In the genomic region with DNA sequence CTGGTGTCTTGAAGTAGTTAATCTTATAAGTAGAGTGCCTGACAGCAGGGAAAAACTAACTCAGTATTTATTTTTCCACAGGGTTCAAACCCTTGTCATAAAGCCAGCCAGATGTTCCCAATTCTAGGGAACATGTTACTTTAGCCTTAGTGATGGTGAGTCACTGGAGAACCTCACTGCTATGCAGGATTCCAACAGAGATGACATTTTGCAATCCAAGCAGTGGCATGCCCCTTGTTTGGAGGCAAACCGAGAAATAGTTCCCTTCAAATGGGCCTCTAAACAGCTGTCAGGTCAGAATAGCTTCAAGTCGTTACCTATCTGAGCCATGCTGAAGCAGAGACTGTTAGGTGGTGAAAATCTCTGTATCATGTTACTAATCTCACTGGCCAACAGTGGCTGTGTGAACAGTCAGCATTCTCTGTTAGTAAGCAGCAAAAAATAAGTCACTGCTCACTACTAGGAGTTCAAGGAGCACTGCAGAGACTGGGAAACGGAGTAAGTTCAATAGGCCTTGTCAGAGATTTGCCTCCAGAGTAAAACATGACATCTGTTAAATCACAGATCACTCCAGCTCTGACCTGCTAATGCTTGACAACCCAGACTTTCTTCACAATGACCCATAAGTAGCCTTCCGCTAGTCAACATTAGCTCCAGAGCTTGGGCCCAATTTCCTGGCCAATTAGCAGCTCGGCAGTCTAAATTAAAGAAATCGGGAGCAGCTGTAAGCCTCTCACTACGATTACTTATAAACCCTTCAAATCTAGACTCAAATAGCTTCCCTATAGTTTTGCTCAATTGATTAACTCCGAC, we compare ENCODE assay signal across 13 mouse cellular contexts.
A peak's percentile ranks its signal among the peaks of the same experiment; 100 is the strongest.
DNase-seq lines count a peak whose midpoint lies in the region; ATAC-seq and TF ChIP-seq lines count a peak whose summit lies in the region.
"Had no signal": no experiment of that assay in that cellular context is flagged by ENCODE, and none has a peak within 500 bp of the region (broad histone marks: within the 10 kb centered on the region; RNA-seq: fewer than 3 reads in every experiment).

No protein-coding gene starts in this region.

- H3K4me1 ChIP-seq in limb, embryonic 13.5 days = peaks cover 20% of the 10 kb centered on the region

- no peak overlapping the region for H3K4me2 ChIP-seq in limb, embryonic 13.5 days (replicated peaks)
- H3K4me2 ChIP-seq: heart, embryonic 12.5 days; hindbrain, embryonic 13.5 days had no signal

- TF ChIP-seq CTCF in layer of hippocampus, adult 2 months (conservative IDR thresholded peaks at IDR 0.05) = no peak

- H3K9me3 ChIP-seq in limb, embryonic 13.5 days = no peaks in the 10 kb centered on the region
- H3K9me3 ChIP-seq: heart, embryonic 12.5 days; hindbrain, embryonic 13.5 days had no signal

- peak; percentile 76 for ATAC-seq in limb, embryonic 13.5 days (ENCODE audit: low FRiP score, low read depth)
- ATAC-seq: Patski had no signal

- DNase-seq in gastrocnemius, postnatal 25 days = peak; percentile 48
- no peak for DNase-seq in gastrocnemius, postnatal 10 days
- peak; percentile 55 for DNase-seq in embryo, embryonic 10 days (ENCODE audit: low spot score)
- DNase-seq in fibroblast of lung, adult 2 months (ENCODE audit: low read depth) = peak; percentile 5
- no peak for DNase-seq in layer of hippocampus, adult 2 months (ENCODE audit: low spot score in 2 of 2)
- no peak for DNase-seq in heart, adult 8-10 months (ENCODE audit: low spot score)
- no peak for DNase-seq in liver
- DNase-seq: adrenal gland, adult 2 months; cerebellum, postnatal 36 days had no signal

- no peak overlapping the region for H3K9ac ChIP-seq in limb, embryonic 13.5 days
- H3K9ac ChIP-seq: heart, embryonic 12.5 days; hindbrain, embryonic 13.5 days had no signal

- WGBS in limb, embryonic 13.5 days = 16% methylated on average over 8 of the region's 8 CpGs

- no peaks in the 10 kb centered on the region for H3K36me3 ChIP-seq in limb, embryonic 13.5 days
- H3K36me3 ChIP-seq: heart, embryonic 12.5 days; hindbrain, embryonic 13.5 days had no signal

- no peak overlapping the region for H3K4me3 ChIP-seq in limb, embryonic 13.5 days
- no peak overlapping the region for H3K4me3 ChIP-seq in layer of hippocampus, adult 2 months
- H3K4me3 ChIP-seq: heart, embryonic 12.5 days; hindbrain, embryonic 13.5 days had no signal

- peaks cover 3% of the 10 kb centered on the region; the same call in 1 of the 2 replicates for H3K27me3 ChIP-seq in limb, embryonic 13.5 days
- H3K27me3 ChIP-seq: hindbrain, embryonic 13.5 days had no signal

- H3K27ac ChIP-seq in limb, embryonic 13.5 days = peak overlapping the region; percentile 17; the same call in 1 of the 2 replicates
- no peak overlapping the region for H3K27ac ChIP-seq in layer of hippocampus, adult 2 months
- H3K27ac ChIP-seq: hindbrain, embryonic 13.5 days had no signal

Comparison
In these comparisons a context has a peak if more than half of its experiments do, and no peak if none do; other contexts are left out.
1. DNase-seq: peak in gastrocnemius, postnatal 25 days (single experiment), embryo, embryonic 10 days (single experiment) and fibroblast of lung, adult 2 months (single experiment); none in gastrocnemius, postnatal 10 days (single experiment), layer of hippocampus, adult 2 months (0 of 2), heart, adult 8-10 months (single experiment) and liver (single experiment).